Mouse (Mus musculus): ENCODE results near the gene Csn1s2b.
"Not testable (repeated sequence)": the region's sequence is repeated elsewhere in the genome, so short reads cannot be mapped to it uniquely, and the experiment has no call there.

Gene Csn1s2b

DNA sequence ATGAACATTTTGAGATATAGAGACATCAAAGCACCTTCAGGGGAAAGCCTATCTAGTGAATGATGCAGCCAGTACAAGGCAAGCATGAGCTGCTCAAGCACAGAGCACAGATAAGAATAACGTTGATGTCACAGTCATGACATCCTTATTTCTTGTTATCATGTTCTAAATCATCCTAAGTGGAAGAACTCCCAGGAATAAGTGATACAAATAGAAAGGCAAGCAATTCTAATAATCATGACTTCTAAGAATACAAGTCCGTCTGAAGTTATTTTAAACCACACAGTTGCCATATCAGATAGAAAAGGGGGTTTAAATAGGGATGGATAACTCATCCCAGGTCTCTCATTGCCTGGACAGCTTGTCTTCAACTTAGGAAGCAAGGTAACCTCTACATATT lies at the start of gene Csn1s2b:
Gene Csn1s2b (plus strand): TSS at position 301 of the 400 bp plus-strand sequence.
- DNase-seq, result no peak

DNA sequence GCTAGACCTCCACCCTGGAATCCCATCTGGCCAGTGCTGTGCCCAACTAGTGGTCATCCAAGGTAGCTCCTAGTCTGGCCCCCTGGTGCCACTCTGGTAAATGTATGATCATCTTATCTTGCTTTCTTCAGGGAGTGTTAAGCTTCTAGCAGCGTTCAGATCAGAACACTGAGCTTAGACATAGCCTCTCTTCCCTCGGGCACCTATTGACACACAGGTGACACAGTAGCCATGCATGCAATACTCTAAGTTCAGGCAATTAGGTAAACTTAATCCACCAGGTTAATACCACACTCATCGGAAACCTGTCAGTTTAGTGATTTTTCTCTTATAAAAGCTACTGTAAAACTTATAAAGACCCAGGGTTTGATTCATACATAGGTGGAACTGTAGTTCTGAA lies 43.3 kb upstream of the Csn1s2b start:
- DNase-seq, result no peak

DNA sequence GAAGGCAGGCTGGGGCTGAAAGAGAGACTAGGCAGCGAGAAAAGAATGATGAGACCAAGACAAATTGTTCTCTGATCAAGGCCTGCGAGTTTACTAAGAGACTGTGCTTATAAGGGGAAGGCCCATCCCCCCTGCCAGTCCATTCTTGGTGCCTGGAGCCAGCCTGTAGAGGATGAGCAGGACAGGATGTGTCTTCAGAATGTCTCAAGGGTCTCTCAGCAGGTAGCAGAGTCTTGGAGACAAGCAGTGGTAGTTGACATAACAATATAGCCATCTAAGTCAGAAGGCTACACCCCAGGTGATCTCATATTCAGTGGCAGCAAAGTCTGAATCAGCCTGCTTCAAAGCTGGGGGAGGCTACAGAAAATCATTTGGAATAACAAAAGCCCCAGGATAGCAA lies 35.7 kb upstream of the Csn1s2b start:
- DNase-seq, result not testable (repeated sequence)

DNA sequence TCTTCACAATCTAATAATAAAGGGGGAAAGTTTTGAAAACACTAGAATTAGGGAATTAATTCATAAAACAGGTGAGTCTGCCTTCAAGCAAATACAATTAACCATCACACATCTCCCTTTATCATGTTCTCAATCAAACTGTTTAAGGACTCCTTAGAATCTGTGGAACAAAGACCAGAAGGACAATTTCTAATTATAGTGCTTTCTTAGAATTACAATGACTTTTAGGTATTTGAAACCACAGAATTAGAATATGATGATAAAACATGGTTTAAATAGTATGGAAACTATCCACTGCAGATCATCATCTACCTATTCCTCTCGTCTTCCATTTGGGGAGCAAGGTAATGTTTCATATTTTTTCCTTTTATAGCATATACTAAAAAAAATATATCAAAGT lies 33.6 kb upstream of the Csn1s2b start, which contains the start of gene Csn1s2a:
Gene Csn1s2a (plus strand): TSS at position 301 of the 400 bp plus-strand sequence.
- DNase-seq, result no peak

DNA sequence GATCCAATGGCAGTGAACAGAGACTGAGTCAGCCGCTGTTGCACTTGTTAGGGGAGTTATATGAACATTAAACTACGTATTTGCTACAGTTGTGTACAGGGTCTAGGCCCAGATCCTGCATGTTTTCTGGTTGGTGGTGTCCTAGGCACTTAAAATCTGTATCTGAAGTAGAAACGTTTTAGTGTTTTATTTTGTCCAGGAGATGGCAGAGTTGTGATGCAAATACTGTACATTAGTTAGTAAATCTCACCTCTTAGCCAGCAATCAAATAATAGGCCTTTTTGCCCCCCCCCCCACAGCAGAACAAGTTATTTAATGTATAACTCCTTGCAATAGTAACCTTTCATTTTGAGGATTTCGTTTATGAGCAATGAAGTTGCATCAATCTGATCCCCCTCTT lies 25.2 kb upstream of the Csn1s2b start:
- no peak for DNase-seq

DNA sequence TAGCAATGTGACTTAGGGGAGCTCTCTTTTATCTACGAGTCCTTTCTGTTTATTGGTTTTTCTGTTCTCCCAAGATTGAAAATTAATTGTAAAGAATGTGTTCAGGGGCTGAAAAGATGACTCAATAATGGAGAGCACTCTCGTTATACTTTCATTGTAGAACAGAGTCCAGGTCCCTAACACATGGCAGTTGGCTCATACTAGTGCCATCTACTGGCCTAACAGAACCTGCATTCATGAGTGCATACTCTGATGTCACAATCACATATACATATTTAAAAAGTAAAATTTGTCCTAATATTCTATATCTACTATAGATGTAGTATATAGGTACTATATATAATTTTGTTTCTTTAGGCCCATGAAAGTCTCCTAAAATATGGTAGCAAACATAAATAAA lies 1.4 kb downstream of the Csn1s2b start:
- no peak for DNase-seq

DNA sequence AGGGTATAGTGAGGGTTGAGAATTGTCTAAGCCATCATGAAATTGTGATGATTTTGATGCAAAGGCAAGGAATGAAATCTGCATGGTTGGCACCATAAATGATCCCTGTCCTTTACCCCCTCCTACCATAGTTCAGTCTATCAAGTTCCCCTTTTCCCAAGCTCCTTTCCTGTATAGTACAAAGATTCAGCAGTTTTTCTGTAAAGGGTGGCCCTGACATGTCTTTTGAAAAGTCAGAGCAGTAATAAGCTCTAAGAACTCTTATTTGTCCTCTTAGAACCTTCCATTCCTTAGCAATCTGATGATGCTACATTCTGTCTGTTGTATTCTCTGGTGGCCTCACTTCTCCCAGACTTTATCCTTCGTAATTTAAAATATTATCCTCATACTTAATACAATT lies 17.5 kb downstream of the Csn1s2b start, which contains the start of gene Prr27:
Gene Prr27 (plus strand): TSS at position 301 of the 400 bp plus-strand sequence.
- no peak for DNase-seq

DNA sequence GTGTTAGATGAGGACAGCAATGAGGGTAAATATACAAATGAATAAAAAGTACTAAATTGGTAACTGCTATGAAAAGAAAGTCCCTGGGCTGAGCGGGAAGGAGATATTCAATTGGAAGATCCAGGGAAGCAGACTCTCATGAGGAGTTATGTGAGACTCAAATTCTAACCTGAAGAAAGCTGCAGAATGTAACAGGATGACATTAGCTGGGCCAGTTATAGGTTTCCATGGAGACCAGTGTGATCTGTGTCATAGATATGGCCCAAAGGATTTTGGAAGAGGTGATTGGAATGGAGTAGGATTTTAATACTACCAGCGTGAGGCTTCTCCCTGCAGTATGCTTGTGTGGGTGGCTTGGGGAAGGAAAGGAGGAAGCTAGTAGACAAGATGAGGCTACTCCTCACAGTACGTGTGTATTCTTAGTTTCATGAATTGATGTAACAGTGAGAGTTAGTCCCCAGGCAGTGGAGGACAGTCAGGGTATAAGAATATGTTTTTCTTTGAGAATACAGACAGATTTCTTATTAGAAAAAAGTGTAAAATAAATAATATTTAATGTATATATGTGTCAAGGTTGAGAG lies 47.3 kb downstream of the Csn1s2b start:
- no peak for DNase-seq

DNA sequence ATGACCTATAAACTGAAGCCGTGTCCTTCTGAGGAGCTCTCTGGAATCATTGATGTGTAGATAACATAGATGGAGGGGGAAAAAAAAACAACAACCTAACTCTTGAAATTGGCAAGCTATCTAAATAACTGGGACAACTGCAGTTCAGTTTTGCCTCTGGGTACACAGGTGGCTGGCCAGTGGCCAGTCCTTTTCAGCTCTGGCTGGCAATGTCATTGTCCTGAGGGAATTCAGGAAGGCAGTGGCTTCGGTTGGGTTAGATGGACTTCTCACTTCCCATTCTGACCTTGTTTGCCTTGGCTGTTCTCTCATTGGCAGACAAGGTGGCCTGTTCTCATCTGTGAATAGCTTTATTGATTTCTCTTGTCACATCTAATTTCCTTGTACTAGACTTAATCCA lies 62.2 kb downstream of the Csn1s2b start:
- DNase-seq, result no peak

DNA sequence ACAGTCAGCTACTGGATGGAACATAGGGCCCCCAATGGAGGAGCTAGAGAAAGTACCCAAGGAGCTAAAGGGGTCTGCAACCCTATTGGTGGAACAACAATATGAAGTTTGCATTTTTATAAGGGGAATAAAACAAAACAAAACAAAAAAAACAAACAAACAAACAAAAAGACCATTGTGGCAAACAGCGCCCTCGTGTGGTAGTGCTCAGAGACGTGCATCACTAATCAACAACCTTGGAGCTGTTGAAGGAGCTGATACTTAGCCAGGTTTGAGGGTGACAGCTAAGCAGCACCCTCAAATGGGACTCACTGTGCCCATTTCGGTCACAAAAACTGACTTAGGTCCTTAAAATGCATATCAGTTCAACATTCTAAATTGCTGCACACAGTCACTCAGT lies 63.5 kb downstream of the Csn1s2b start:
- DNase-seq, result no peak

All from thymus, adult 18-20 months (tissue).